Mouse (Mus musculus): Measurements from ENCODE around the gene Megf9. TPM values are rescaled to one million over a fixed set of nuclear protein-coding genes. Genes with fewer than 3 reads are reported as not detected.

The Megf9 gene
- polyA plus RNA-seq, 1 experiment from 2014 or later = 32.0 TPM

DNA sequence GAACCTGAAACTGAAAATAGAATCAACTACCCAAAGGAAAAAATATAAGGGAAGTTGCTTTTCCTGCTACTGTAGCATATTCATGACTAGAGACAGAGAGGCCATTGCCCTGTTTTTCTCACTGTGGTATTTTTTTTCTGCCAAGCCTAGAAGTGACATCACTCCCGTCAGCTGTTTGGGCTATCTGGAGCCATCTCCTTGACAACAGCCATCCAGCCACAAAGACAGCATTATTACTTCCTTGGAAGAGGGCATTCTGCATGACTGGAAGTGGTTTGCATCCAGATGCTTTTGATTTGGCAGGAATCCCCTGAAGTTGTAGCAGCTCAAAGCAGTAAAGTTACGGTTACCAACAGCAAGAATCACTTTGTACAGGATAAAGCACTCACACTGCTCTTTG is 122.7 kb downstream of the Megf9 start:
- Histone ChIP-seq H3K27me3 (replicated peaks; ENCODE audit: control insufficient read depth, insufficient read depth, low read length) (no peaks in the 10 kb centered on the region), H3K27ac (ENCODE audit: low read length) (no peak overlapping the region), H3K36me3 (ENCODE audit: control insufficient read depth, insufficient read depth) (no peaks in the 10 kb centered on the region), H3K9me3 (ENCODE audit: control insufficient read depth, low read length) (no peaks in the 10 kb centered on the region), H3K4me2 (ENCODE audit: low read length) (no peak overlapping the region), H3K4me3 (replicated peaks; ENCODE audit: low read length) (no peak overlapping the region), H3K4me1 (replicated peaks; ENCODE audit: control insufficient read depth, insufficient read depth, low read length) (peaks cover 16% of the 10 kb centered on the region), H3K9ac (replicated peaks; ENCODE audit: low read depth, low read length) (no peak overlapping the region)
- WGBS = 29% methylated on average over 2 of the region's 2 CpGs
- no peak for ATAC-seq

GRCm38 (mm10) chr4:70409994-70410721 is 124.6 kb downstream of the Megf9 start, which contains the start of gene Cdk5rap2:
TSS of gene Cdk5rap2 (minus strand) at chr4:70410443.
- Histone ChIP-seq H3K9me3 (ENCODE audit: control insufficient read depth, low read length) (no peaks in the 10 kb centered on the region), H3K9ac (replicated peaks; ENCODE audit: low read depth, low read length) (peak within 1 kb of the TSS; percentile 88), H3K36me3 (ENCODE audit: control insufficient read depth, insufficient read depth) (no peaks in the 10 kb centered on the region), H3K27me3 (replicated peaks; ENCODE audit: control insufficient read depth, insufficient read depth, low read length) (no peaks in the 10 kb centered on the region), H3K4me3 (replicated peaks; ENCODE audit: low read length) (peak within 1 kb of the TSS; percentile 74), H3K4me2 (ENCODE audit: low read length) (peak within 1 kb of the TSS; percentile 57), H3K27ac (ENCODE audit: low read length) (peak within 1 kb of the TSS; percentile 62), H3K4me1 (replicated peaks; ENCODE audit: control insufficient read depth, insufficient read depth, low read length) (peaks cover 16% of the 10 kb centered on the region)
- peak; percentile 99 for ATAC-seq
- WGBS = under 1% methylated on average over 55 of the region's 55 CpGs

DNA sequence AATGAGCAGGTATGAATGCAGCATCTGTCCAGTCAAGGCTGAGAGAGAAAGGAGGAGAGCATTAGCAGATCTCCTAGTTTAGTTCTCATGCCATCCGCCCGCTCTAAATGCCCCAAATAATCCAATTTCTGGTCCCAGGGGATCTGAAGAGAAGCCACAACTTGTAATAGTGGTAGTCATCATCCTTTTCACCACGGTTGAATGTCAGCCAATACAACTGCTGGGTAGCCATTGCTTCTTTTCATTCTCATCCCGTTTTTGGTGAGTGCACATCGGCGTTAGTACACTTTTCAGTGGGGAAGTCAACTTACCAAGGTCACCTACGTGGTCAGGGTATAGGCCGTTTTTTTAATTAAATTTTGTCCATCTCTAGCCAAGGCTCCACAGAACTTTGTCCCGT is 125.3 kb downstream of the Megf9 start:
- Histone ChIP-seq H3K9ac (replicated peaks; ENCODE audit: low read depth, low read length) (peak overlapping the region; percentile 88), H3K27ac (ENCODE audit: low read length) (no peak overlapping the region), H3K4me1 (replicated peaks; ENCODE audit: control insufficient read depth, insufficient read depth, low read length) (peaks cover 16% of the 10 kb centered on the region), H3K4me3 (replicated peaks; ENCODE audit: low read length) (peak overlapping the region; percentile 74), H3K36me3 (ENCODE audit: control insufficient read depth, insufficient read depth) (no peaks in the 10 kb centered on the region), H3K9me3 (ENCODE audit: control insufficient read depth, low read length) (no peaks in the 10 kb centered on the region), H3K27me3 (replicated peaks; ENCODE audit: control insufficient read depth, insufficient read depth, low read length) (no peaks in the 10 kb centered on the region), H3K4me2 (ENCODE audit: low read length) (peak overlapping the region; percentile 55)
- ATAC-seq = no peak
- WGBS = 9% methylated on average over 9 of the region's 9 CpGs

GRCm38 (mm10) chr4:70402109-70402819 is 132.5 kb downstream of the Megf9 start:
- H3K9me3 ChIP-seq (ENCODE audit: control insufficient read depth, low read length) = no peaks in the 10 kb centered on the region
- H3K36me3 ChIP-seq (ENCODE audit: control insufficient read depth, insufficient read depth) = no peaks in the 10 kb centered on the region
- no peak overlapping the region for H3K4me3 ChIP-seq (replicated peaks; ENCODE audit: low read length)
- H3K4me1 ChIP-seq (replicated peaks; ENCODE audit: control insufficient read depth, insufficient read depth, low read length) = peaks cover 11% of the 10 kb centered on the region
- peak; percentile 95 for ATAC-seq
- H3K27me3 ChIP-seq (replicated peaks; ENCODE audit: control insufficient read depth, insufficient read depth, low read length) = no peaks in the 10 kb centered on the region
- H3K27ac ChIP-seq (ENCODE audit: low read length) = peak overlapping the region; percentile 73
- no peak overlapping the region for H3K4me2 ChIP-seq (ENCODE audit: low read length)
- WGBS = 54% methylated on average over 9 of the region's 9 CpGs
- peak overlapping the region; percentile 25; the same call in 1 of the 2 replicates for H3K9ac ChIP-seq (replicated peaks; ENCODE audit: low read depth, low read length)

DNA sequence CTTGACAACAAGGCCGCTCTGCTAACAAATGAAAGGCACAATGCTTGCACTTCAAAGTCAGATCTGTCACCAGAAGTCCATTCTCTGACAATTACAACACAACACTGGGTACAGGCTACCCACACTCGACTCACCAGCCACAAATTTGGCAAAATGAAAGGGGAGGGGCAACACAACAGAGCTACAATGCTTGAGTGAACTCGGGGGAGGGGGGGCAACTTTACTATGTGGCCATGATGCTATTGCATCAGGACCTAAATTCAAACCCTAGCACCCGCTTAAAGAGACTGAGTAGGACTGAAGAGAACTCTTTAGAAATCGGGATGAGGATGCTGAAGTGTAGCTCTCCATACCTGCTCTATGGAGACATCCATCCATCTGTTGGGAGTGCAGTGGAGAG is 135.3 kb downstream of the Megf9 start:
- no peak for ATAC-seq
- Histone ChIP-seq H3K36me3 (ENCODE audit: control insufficient read depth, insufficient read depth) (no peaks in the 10 kb centered on the region), H3K9ac (replicated peaks; ENCODE audit: low read depth, low read length) (no peak overlapping the region), H3K27me3 (replicated peaks; ENCODE audit: control insufficient read depth, insufficient read depth, low read length) (no peaks in the 10 kb centered on the region), H3K9me3 (ENCODE audit: control insufficient read depth, low read length) (no peaks in the 10 kb centered on the region), H3K4me1 (replicated peaks; ENCODE audit: control insufficient read depth, insufficient read depth, low read length) (peaks cover 14% of the 10 kb centered on the region), H3K4me2 (ENCODE audit: low read length) (no peak overlapping the region), H3K27ac (ENCODE audit: low read length) (no peak overlapping the region), H3K4me3 (replicated peaks; ENCODE audit: low read length) (no peak overlapping the region)
- WGBS = 90% methylated on average over 5 of the region's 5 CpGs

- Histone ChIP-seq H3K27ac (ENCODE audit: low read length) (no peak overlapping the region), H3K36me3 (ENCODE audit: control insufficient read depth, insufficient read depth) (no peaks in the 10 kb centered on the region)
- no peak for ATAC-seq
Observed at GRCm38 (mm10) chr4:70399074-70399473, 135.7 kb downstream of the Megf9 start.

DNA sequence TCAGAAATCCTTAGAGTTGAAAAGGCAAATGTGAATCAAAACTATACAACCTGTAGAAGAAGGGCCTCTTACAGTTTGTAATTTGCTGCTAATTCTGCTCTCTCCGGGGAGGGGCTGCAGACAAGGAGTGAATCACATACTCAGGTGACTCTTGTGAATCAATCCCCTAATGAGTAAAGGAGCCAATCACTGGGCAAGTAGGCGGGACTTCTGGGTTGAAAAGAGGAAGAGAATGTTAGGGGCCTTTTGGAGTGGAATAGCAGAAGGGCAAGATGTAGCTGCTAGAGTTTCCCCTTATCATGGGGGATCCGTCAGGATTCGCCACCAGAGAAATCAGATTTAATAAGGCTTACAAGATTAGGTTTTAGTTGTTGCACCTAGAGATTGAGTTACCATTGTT is 136.7 kb downstream of the Megf9 start:
- Histone ChIP-seq H3K4me1 (replicated peaks; ENCODE audit: control insufficient read depth, insufficient read depth, low read length) (peaks cover 14% of the 10 kb centered on the region), H3K27me3 (replicated peaks; ENCODE audit: control insufficient read depth, insufficient read depth, low read length) (no peaks in the 10 kb centered on the region), H3K9me3 (ENCODE audit: control insufficient read depth, low read length) (no peaks in the 10 kb centered on the region), H3K9ac (replicated peaks; ENCODE audit: low read depth, low read length) (no peak overlapping the region), H3K4me2 (ENCODE audit: low read length) (no peak overlapping the region), H3K27ac (ENCODE audit: low read length) (no peak overlapping the region), H3K36me3 (ENCODE audit: control insufficient read depth, insufficient read depth) (no peaks in the 10 kb centered on the region), H3K4me3 (replicated peaks; ENCODE audit: low read length) (no peak overlapping the region)
- no peak for ATAC-seq
- 77% methylated on average over 4 of the region's 4 CpGs for WGBS

More at GRCm38 (mm10) chr4:70399074-70399473, 135.7 kb downstream of the Megf9 start:
- no peaks in the 10 kb centered on the region for H3K27me3 ChIP-seq (replicated peaks; ENCODE audit: control insufficient read depth, insufficient read depth, low read length)
- H3K4me1 ChIP-seq (replicated peaks; ENCODE audit: control insufficient read depth, insufficient read depth, low read length) = peaks cover 14% of the 10 kb centered on the region
- no peak overlapping the region for H3K4me3 ChIP-seq (replicated peaks; ENCODE audit: low read length)
- no peak overlapping the region for H3K4me2 ChIP-seq (ENCODE audit: low read length)
- H3K9ac ChIP-seq (replicated peaks; ENCODE audit: low read depth, low read length) = no peak overlapping the region
- 85% methylated on average over 2 of the region's 2 CpGs for WGBS
- no peaks in the 10 kb centered on the region for H3K9me3 ChIP-seq (ENCODE audit: control insufficient read depth, low read length)

GRCm38 (mm10) chr4:70396701-70397100 is 138.1 kb downstream of the Megf9 start:
- WGBS = 89% methylated on average over 5 of the region's 5 CpGs

GRCm38 (mm10) chr4:70394736-70395135 is 140.1 kb downstream of the Megf9 start:
- H3K4me2 ChIP-seq (ENCODE audit: low read length) = no peak overlapping the region
- no peak for ATAC-seq
- H3K36me3 ChIP-seq (ENCODE audit: control insufficient read depth, insufficient read depth) = no peaks in the 10 kb centered on the region
- no peak overlapping the region for H3K9ac ChIP-seq (replicated peaks; ENCODE audit: low read depth, low read length)
- H3K27ac ChIP-seq (ENCODE audit: low read length) = no peak overlapping the region
- H3K4me3 ChIP-seq (replicated peaks; ENCODE audit: low read length) = no peak overlapping the region
- H3K27me3 ChIP-seq (replicated peaks; ENCODE audit: control insufficient read depth, insufficient read depth, low read length) = no peaks in the 10 kb centered on the region
- 93% methylated on average over 2 of the region's 2 CpGs for WGBS
- no peaks in the 10 kb centered on the region for H3K9me3 ChIP-seq (ENCODE audit: control insufficient read depth, low read length)
- peaks cover 11% of the 10 kb centered on the region for H3K4me1 ChIP-seq (replicated peaks; ENCODE audit: control insufficient read depth, insufficient read depth, low read length)

More at GRCm38 (mm10) chr4:70396701-70397100, 138.1 kb downstream of the Megf9 start:
- Histone ChIP-seq H3K9ac (replicated peaks; ENCODE audit: low read depth, low read length) (no peak overlapping the region), H3K4me2 (ENCODE audit: low read length) (no peak overlapping the region), H3K27me3 (replicated peaks; ENCODE audit: control insufficient read depth, insufficient read depth, low read length) (no peaks in the 10 kb centered on the region), H3K4me1 (replicated peaks; ENCODE audit: control insufficient read depth, insufficient read depth, low read length) (peaks cover 4% of the 10 kb centered on the region), H3K9me3 (ENCODE audit: control insufficient read depth, low read length) (no peaks in the 10 kb centered on the region), H3K36me3 (ENCODE audit: control insufficient read depth, insufficient read depth) (no peaks in the 10 kb centered on the region), H3K27ac (ENCODE audit: low read length) (no peak overlapping the region), H3K4me3 (replicated peaks; ENCODE audit: low read length) (no peak overlapping the region)
- ATAC-seq = no peak
